Mouse (Mus musculus) common myeloid progenitor, adult 5-6 weeks (primary cell): ENCODE measurements around the gene Ube3a. TPM values are rescaled to one million over a fixed set of nuclear protein-coding genes. Genes with fewer than 3 reads are reported as not detected.

Experiments used
- ATAC-seq: replicated peaks from 2 replicates; pipeline ENCODE4 v1.8.0; 2016; ENCODE audit warnings: low read depth, mild to moderate bottlenecking, moderate TSS enrichment, inconsistent platforms; ENCODE audit not compliant: poor library complexity, severe bottlenecking
- total RNA-seq: library from RNA; stranded (forward); fragments of 200-1000, 187-1606 nt; gene quantifications from 2 replicates; pipeline ENCODE4 v1.2.3, GENCODE M21; 2017

The Ube3a gene
- 104 and 140 TPM in 2 replicates for total RNA-seq

DNA sequence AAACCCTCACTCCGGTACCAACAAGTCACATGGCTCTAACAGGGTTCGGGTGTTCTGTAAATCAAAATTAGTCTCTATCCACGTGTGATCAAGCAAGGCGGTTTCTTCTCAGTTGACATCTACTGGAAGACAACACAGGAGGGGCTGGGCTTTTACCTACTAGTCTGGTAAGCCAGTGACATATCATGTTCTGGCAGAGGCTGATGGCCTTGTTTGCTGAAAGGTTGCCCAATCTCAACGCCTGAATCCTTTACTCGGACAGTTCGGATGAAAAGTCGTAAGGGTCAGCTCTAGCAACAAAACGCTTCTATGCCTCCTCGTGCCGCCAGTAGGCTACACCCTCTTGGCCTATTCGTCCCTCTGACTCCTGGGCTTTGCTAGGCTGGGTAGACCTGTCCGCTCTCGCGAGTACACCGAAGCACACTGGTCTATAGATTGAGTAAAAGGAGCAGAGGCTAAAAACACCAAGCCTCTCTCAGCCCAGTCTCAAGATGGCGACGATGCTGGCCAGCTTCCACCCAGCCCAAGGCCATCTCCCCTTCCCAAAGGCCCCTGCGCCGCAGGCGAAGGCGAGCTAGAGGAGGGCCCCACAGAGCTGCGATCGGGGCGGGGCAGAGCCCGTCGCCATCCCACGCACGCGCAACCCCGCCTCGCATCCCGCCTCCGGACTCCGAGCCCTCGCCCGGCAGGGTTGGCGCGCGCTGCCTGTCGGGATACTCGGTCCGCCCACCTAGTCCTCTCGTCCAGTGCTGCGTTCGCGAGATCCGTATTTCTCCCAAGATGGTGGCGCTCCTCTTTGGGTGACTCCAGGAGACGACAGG lies at the start of gene Ube3a:
Gene Ube3a (plus strand): TSS at position 706 of the 821 bp plus-strand sequence.
- peak; percentile 89 for ATAC-seq

- no peak for ATAC-seq
Observed at GRCm38 (mm10) chr7:59192831-59193230, 35.7 kb upstream of the Ube3a start.

DNA sequence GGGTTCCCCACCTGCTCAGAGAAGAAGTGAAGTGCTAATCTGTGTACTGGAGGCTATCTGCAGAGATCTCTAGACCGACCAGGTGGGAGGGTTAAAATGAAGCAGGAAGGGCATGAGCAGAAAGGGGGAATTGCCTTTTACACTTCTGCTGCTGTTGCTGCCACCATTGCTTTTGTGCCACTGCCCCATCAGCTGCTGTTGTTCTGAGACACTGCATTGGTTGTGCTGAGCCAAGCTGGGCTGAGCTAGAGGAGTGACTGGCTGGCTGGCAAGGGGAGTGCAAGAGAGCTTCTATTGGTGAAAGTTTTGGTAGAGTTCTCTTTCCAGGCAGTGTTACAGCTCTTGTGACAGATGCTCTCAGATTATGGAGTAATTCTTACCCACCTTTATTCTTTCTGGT lies 13.6 kb upstream of the Ube3a start:
- no peak for ATAC-seq

DNA sequence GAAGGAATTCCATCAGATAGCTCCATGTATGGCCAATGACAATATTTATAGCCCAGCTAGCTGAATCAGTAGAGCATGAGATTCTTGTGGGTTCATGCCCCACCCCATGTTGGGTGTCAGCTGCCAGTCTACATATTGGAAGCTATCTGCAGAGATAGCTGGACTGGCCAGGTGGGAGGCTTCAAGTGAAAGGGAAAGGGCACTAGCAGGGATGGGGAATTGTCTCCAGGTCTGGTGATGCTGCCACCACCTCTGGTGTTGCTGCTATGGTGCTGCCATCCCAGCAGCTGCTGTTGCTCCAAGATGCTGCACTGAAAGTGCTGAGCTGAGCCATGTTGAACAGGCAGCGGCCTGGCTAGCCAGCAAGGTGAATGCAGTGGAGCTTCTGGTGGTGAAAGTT lies 7.3 kb upstream of the Ube3a start:
- ATAC-seq, result no peak

DNA sequence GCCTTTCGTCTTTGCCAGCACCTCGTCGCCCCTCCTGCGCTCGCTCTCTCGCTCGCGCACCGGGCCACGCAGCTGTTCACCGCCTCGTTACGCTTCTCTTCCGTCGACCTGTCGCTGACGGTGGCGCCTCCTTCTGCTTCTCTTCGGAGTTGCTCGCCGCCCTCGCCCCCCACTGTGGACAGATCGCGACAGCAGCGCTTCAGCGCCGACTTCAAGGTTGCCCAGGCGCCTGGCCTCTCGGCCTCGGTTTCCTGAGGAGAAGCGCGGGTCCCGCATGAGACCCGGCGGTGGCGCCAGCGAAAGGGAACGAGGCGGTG lies 274 bp downstream of the Ube3a start:
- ATAC-seq, result no peak; the same call in 1 of the 2 replicates

DNA sequence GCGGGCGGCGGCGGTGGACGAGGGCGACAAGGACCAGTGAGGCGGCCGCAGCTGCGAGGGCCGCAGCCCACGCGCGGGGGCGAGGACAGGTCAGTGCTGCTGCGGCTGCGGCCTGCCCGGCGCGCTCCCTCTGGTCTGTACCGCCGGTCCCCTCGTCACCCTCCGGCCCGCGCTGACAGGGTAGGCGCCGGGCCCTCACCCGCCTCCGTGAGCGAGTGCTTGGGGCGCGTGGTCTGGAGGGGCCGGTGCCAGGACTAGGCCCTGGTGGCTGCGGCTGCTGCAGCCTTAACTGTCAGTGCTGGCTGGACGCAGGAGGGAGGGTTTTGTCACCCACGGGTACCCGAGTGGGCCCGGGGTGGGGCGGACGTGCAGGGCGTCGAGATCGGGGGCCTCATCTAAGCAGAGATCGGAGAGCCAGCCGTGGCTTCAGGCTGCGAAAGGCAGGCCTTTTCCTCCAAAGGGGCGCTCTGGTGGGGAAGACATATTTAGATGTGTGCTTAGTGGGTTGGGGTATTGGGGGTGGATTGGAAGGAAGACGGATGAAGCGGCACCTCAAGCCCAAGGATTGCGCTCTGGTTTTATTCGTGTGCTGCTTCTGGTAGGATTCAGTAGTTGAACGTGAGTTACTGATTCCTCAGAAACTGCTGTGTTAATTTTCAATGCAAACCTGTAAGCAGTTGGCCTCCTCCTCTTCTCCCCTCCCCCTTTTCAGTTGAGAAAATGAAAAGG lies 797 bp downstream of the Ube3a start:
- ATAC-seq, result peak; percentile 21

- no peak for ATAC-seq
Observed at GRCm38 (mm10) chr7:59230304-59230703, 1.8 kb downstream of the Ube3a start.

GRCm38 (mm10) chr7:59230768-59231167 lies 2.2 kb downstream of the Ube3a start:
- no peak for ATAC-seq

DNA sequence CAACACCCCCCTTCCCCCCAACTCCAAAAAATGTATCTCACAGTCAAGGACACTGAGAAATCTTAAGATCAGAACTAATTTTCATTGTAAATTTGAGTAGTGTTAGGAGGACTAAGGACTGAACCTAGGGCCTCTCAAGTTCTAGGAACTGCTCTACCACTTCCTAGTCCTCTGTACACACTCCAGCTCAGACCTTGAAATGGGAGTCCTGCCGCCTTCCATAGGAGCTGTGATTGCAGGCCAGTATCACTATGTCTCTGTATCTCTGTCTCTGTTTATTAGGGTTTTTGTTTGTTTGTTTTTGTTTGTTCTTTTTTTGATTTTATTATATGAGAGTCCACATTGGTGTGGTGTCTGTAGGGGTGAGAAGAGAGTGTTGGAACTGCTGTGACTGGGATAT lies 3.4 kb downstream of the Ube3a start:
- ATAC-seq, result no peak

DNA sequence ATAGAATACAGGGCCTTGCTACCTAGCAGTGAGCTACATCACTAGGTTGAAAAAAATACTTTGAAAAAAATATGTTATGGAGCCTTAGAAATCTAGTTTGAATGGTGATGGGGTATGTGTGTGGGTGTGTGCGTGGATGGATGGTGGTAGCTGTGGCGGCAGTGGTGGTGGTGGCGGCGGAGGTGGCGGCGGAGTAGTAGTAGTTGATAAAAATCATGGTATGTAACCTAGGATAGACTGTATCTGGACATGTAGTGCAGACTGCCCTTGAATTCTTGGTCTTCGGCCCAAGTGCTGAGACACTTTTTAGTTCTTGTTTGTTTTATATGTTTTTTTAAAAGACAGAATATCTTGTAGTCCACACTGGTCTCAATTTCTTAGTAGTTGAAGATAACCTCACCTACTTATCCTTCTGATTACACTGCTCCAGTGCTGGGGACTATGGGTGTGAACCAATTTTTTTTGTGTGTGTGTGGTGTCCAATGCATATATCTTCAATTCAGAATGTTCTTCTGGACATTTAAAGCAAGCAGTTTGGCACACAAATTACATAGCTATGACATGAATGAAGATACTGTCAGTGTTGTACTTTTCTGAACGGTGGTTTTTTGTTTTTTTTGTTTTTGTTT lies 6.3 kb downstream of the Ube3a start:
- no peak for ATAC-seq

GRCm38 (mm10) chr7:59243257-59243656 lies 14.7 kb downstream of the Ube3a start:
- no peak for ATAC-seq

- peak; percentile 66; the same call in 1 of the 2 replicates for ATAC-seq
Observed at GRCm38 (mm10) chr7:59245541-59245940, 17.0 kb downstream of the Ube3a start.

GRCm38 (mm10) chr7:59253373-59253772 lies 24.8 kb downstream of the Ube3a start:
- no peak for ATAC-seq

DNA sequence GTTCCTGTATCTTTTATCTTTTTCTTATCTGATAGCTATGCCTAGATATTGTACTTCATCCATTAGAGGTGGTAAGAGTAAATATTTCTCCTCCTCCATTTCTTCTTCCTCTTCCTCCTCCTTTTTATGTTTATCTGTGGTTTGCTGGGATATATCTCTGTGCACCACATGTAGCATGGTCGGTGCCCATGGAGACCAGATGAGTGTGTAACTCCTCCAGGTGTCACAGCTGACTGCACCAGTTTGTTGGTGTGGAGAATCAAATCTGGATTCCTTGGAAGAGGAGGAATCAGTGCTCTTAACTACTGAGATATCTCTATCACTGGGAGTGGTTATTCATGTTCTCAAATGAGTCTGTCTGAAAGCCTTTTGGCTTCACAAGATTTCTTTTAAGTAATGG lies 37.0 kb downstream of the Ube3a start:
- no peak for ATAC-seq

- ATAC-seq, result no peak
Observed at GRCm38 (mm10) chr7:59271775-59272174, 43.2 kb downstream of the Ube3a start.

GRCm38 (mm10) chr7:59312576-59312975 lies 84.0 kb downstream of the Ube3a start:
- ATAC-seq, result no peak

- ATAC-seq, result peak; percentile 36; the same call in 1 of the 2 replicates
Observed at GRCm38 (mm10) chr7:59322759-59323158, 94.2 kb downstream of the Ube3a start.
